Mouse (Mus musculus): Measurements from ENCODE around the gene Myo6. TPM values are rescaled to one million over a fixed set of nuclear protein-coding genes. Genes with fewer than 3 reads are reported as not detected.

The Myo6 gene
- total and polyA plus RNA-seq, 3 experiments: 6.0 to 39.5 (median 11.0) TPM

- dilution Hi-C loops (cut with MboI; ENCODE audit: extremely low pct_ligation_motif_present, extremely low pct_unique_long_range_greater_than_20kb, low sequenced_read_pairs) (no loop called here), in situ Hi-C loops (cut with MboI; ENCODE audit: low pct_ligation_motif_present, low pct_unique_long_range_greater_than_20kb, low sequenced_read_pairs) (no loop called here)
- TF ChIP-seq PAX5 (IDR thresholded peaks at IDR 0.05; ENCODE audit: low read length) (no peak), CHD1 (IDR thresholded peaks at IDR 0.05; ENCODE audit: low read depth, low read length) (no peak), SMC3 (IDR thresholded peaks at IDR 0.05; ENCODE audit: low read depth, low read length) (no peak), IRF4 (IDR thresholded peaks at IDR 0.05; ENCODE audit: low read depth, low read length) (peak; percentile 9; the same call in 1 of the 2 replicates), ELF1 (IDR thresholded peaks at IDR 0.05; ENCODE audit: low read depth, low read length) (no peak), UBTF (IDR thresholded peaks at IDR 0.05; ENCODE audit: low read depth, low read length) (no peak), EP300 (IDR thresholded peaks at IDR 0.05; ENCODE audit: low read length) (peak; percentile 70), ZNF384 (IDR thresholded peaks at IDR 0.05; ENCODE audit: low read depth, low read length) (no peak)
- Histone ChIP-seq H3K36me3 (replicated peaks in 1 of 2; ENCODE audit: control insufficient read depth in 1 of 2, insufficient read depth in 1 of 2, low read length in 1 of 2) (no peaks in the 10 kb centered on the region), H3K4me2 (ENCODE audit: insufficient read depth, low read depth, poor library complexity, severe bottlenecking) (no peak overlapping the region; the same call in 1 of the 2 replicates), H3K27me3 (replicated peaks) (peaks cover 7% of the 10 kb centered on the region), H3K4me3 (replicated peaks in 1 of 3; ENCODE audit: low read depth in 2 of 3, low read length in 2 of 3, poor library complexity in 1 of 3) (no peak overlapping the region), H3K27ac (ENCODE audit: insufficient read depth, low read depth) (no peak overlapping the region), H3K9me3 (replicated peaks; ENCODE audit: low read length) (peaks cover 4% of the 10 kb centered on the region), H3K4me1 (ENCODE audit: control insufficient read depth in 1 of 2, insufficient read depth in 2 of 2) (peaks cover 3 to 14% of the 10 kb centered on the region in 2 experiments; a peak in 2 of 4 replicates), H3K79me2 (replicated peaks; ENCODE audit: control insufficient read depth, extremely low read depth, insufficient read depth, poor library complexity, severe bottlenecking) (no peaks in the 10 kb centered on the region), H3K9ac (ENCODE audit: insufficient read depth, low read depth) (no peak overlapping the region)
- DNase-seq (ENCODE audit: extremely low read depth): no peak
These were observed 1.6 kb upstream of the Myo6 start for GRCm38 (mm10) chr9:80163126-80163723.

- Histone ChIP-seq H3K4me3 (replicated peaks in 1 of 3; ENCODE audit: low read depth in 2 of 3, low read length in 2 of 3, poor library complexity in 1 of 3) (peak overlapping the region; percentile 55 to 91 (median 66)), H3K36me3 (replicated peaks in 1 of 2; ENCODE audit: control insufficient read depth in 1 of 2, insufficient read depth in 1 of 2, low read length in 1 of 2) (no peaks in the 10 kb centered on the region), H3K9ac (ENCODE audit: insufficient read depth, low read depth) (no peak overlapping the region), H3K27ac (ENCODE audit: insufficient read depth, low read depth) (no peak overlapping the region), H3K4me1 (ENCODE audit: control insufficient read depth in 1 of 2, insufficient read depth in 2 of 2) (peaks cover 3 to 14% of the 10 kb centered on the region in 2 experiments; a peak in 2 of 4 replicates), H3K4me2 (ENCODE audit: insufficient read depth, low read depth, poor library complexity, severe bottlenecking) (peak overlapping the region; percentile 72), H3K9me3 (replicated peaks; ENCODE audit: low read length) (peaks cover 4% of the 10 kb centered on the region), H3K27me3 (replicated peaks) (peaks cover 7% of the 10 kb centered on the region), H3K79me2 (replicated peaks; ENCODE audit: control insufficient read depth, extremely low read depth, insufficient read depth, poor library complexity, severe bottlenecking) (no peaks in the 10 kb centered on the region)
- dilution Hi-C loops (cut with MboI; ENCODE audit: extremely low pct_ligation_motif_present, extremely low pct_unique_long_range_greater_than_20kb, low sequenced_read_pairs): no loop called here
- in situ Hi-C loops (cut with MboI; ENCODE audit: low pct_ligation_motif_present, low pct_unique_long_range_greater_than_20kb, low sequenced_read_pairs): no loop called here
- TF ChIP-seq BHLHE40 (IDR thresholded peaks at IDR 0.05; ENCODE audit: low read depth, low read length) (peak; percentile 84), JUN (IDR thresholded peaks at IDR 0.05; ENCODE audit: insufficient read depth, low read depth, low read length) (no peak), JUND (conservative IDR thresholded peaks at IDR 0.05; ENCODE audit: low read depth, low read length) (no peak)
- DNase-seq (ENCODE audit: extremely low read depth): peak; percentile 21
These were observed 640 bp upstream of the Myo6 start for GRCm38 (mm10) chr9:80164191-80164590.

DNA sequence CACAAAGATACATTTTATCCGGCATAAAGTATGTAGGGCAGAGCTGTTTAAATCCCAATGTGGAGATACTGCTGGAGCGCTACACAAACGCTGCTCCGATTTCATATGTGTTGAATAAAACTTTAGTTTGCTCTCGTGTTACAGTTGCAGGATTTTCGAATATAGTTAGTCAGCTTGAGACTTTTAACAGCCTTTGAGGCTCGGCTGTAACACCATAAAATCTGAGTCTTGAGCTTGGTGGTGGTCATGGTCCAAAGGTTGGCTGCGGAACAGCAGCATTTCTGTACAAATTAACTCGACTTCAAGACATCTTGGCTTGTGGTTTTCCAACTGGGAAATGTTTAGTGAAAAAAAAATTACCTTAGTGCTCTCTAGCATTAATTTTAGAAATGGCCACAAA, 859 bp downstream of the Myo6 start:
- no peak overlapping the region for H3K27ac ChIP-seq (ENCODE audit: insufficient read depth, low read depth)
- peaks cover 3 to 14% of the 10 kb centered on the region in 2 experiments; a peak in 2 of 4 replicates for H3K4me1 ChIP-seq (ENCODE audit: control insufficient read depth in 1 of 2, insufficient read depth in 2 of 2)
- no peaks in the 10 kb centered on the region for H3K79me2 ChIP-seq (replicated peaks; ENCODE audit: control insufficient read depth, extremely low read depth, insufficient read depth, poor library complexity, severe bottlenecking)
- H3K4me3 ChIP-seq (replicated peaks in 1 of 3; ENCODE audit: low read depth in 2 of 3, low read length in 2 of 3, poor library complexity in 1 of 3): no peak overlapping the region
- no peaks in the 10 kb centered on the region for H3K36me3 ChIP-seq (replicated peaks in 1 of 2; ENCODE audit: control insufficient read depth in 1 of 2, insufficient read depth in 1 of 2, low read length in 1 of 2)
- H3K9ac ChIP-seq (ENCODE audit: insufficient read depth, low read depth): no peak overlapping the region
- TF ChIP-seq IRF4 (IDR thresholded peaks at IDR 0.05; ENCODE audit: low read depth, low read length) (no peak), TCF12 (IDR thresholded peaks at IDR 0.05; ENCODE audit: low read depth, low read length) (no peak), USF1 (IDR thresholded peaks at IDR 0.05; ENCODE audit: low read depth, low read length) (no peak), BHLHE40 (IDR thresholded peaks at IDR 0.05; ENCODE audit: low read depth, low read length) (no peak), CHD1 (IDR thresholded peaks at IDR 0.05; ENCODE audit: low read depth, low read length) (no peak), USF2 (conservative IDR thresholded peaks at IDR 0.05; ENCODE audit: low read depth, low read length) (no peak), UBTF (IDR thresholded peaks at IDR 0.05; ENCODE audit: low read depth, low read length) (no peak), JUN (IDR thresholded peaks at IDR 0.05; ENCODE audit: insufficient read depth, low read depth, low read length) (no peak), POLR2A (IDR thresholded peaks at IDR 0.05; ENCODE audit: low read depth, low read length) (no peak), MXI1 (IDR thresholded peaks at IDR 0.05; ENCODE audit: low read depth, low read length) (no peak), E2F4 (IDR thresholded peaks at IDR 0.05; ENCODE audit: insufficient replicate concordance, low read depth, low read length) (no peak), ZKSCAN1 (IDR thresholded peaks at IDR 0.05; ENCODE audit: borderline replicate concordance, low read depth, low read length) (no peak), ZNF384 (IDR thresholded peaks at IDR 0.05; ENCODE audit: low read depth, low read length) (no peak), KAT2A (IDR thresholded peaks at IDR 0.05; ENCODE audit: insufficient replicate concordance, low read length) (no peak)
- H3K27me3 ChIP-seq (replicated peaks): peaks cover 7% of the 10 kb centered on the region
- no peak for DNase-seq (ENCODE audit: extremely low read depth)
- peaks cover 4% of the 10 kb centered on the region for H3K9me3 ChIP-seq (replicated peaks; ENCODE audit: low read length)
- H3K4me2 ChIP-seq (ENCODE audit: insufficient read depth, low read depth, poor library complexity, severe bottlenecking): no peak overlapping the region
- in situ Hi-C loops (cut with MboI; ENCODE audit: low pct_ligation_motif_present, low pct_unique_long_range_greater_than_20kb, low sequenced_read_pairs) (no loop called here), dilution Hi-C loops (cut with MboI; ENCODE audit: extremely low pct_ligation_motif_present, extremely low pct_unique_long_range_greater_than_20kb, low sequenced_read_pairs) (no loop called here)

All from CH12.LX (cell line).